Mouse (Mus musculus) neural tube, embryonic 10.5 days (tissue): ENCODE measurements around the gene Prg2.

Experiments
- DNase-seq: peaks from one replicate; pipeline ENCODE4 v3.0.0-alpha.2; 2017; ENCODE audit warnings: low spot score; ENCODE audit errors: extremely low spot score

Gene Prg2

GRCm38 (mm10) chr2:85027281-85027680 is 47.0 kb downstream of the Prg2 start:
- DNase-seq = no peak

GRCm38 (mm10) chr2:85029897-85030296 is 49.6 kb downstream of the Prg2 start:
- no peak for DNase-seq

GRCm38 (mm10) chr2:85030989-85031388 is 50.7 kb downstream of the Prg2 start:
- no peak for DNase-seq

GRCm38 (mm10) chr2:85033121-85033520 is 52.9 kb downstream of the Prg2 start:
- DNase-seq = no peak
